Mouse (Mus musculus) small intestine, adult 2 months (tissue): Measurements from ENCODE around the gene Zfp93. TPM values are rescaled to one million over a fixed set of nuclear protein-coding genes. Genes with fewer than 3 reads are reported as not detected.

Source experiments
- H3K27ac ChIP-seq: fragments of 200-500 bp; 2 replicates; pipeline ENCODE4 v1.5.1; 2012; ENCODE audit warnings: low read depth, low read length, control low read depth, inconsistent platforms; ENCODE audit not compliant: insufficient read depth
- H3K27me3 ChIP-seq: fragments of 200-500 bp; 2 replicates; pipeline ENCODE4 v1.6.1; 2012; ENCODE audit warnings: mild to moderate bottlenecking, moderate library complexity, low read length, inconsistent platforms; ENCODE audit not compliant: control insufficient read depth, insufficient read depth
- H3K36me3 ChIP-seq: fragments of 200-500 bp; 2 replicates; pipeline ENCODE4 v1.6.1; 2012; ENCODE audit warnings: mild to moderate bottlenecking, low read length, control low read depth, inconsistent platforms; ENCODE audit not compliant: control insufficient read depth, insufficient read depth
- H3K4me1 ChIP-seq: fragments of 200-500 bp; 2 replicates; pipeline ENCODE4 v1.6.1; 2012; ENCODE audit warnings: low read length, inconsistent platforms, mixed read lengths; ENCODE audit not compliant: control insufficient read depth, insufficient read depth, insufficient read length
- H3K4me3 ChIP-seq: fragments of 200-500 bp; 2 replicates; pipeline ENCODE4 v1.5.1; 2012; ENCODE audit warnings: low read depth, mild to moderate bottlenecking, control low read depth, inconsistent platforms, low read length, moderate library complexity
- CTCF ChIP-seq: fragments of 200-500 bp; IDR thresholded peaks from 2 replicates; pipeline ENCODE4 v1.5.1; 2012; ENCODE audit warnings: low read depth, mild to moderate bottlenecking, control low read depth, inconsistent platforms, low read length, moderate library complexity, mixed read lengths; ENCODE audit not compliant: insufficient replicate concordance, insufficient read length; ENCODE audit errors: extremely low read depth
- POLR2A ChIP-seq: fragments of 200-500 bp; IDR thresholded peaks from 2 replicates; pipeline ENCODE4 v1.6.1; 2012; ENCODE audit warnings: low read depth, mild to moderate bottlenecking, control low read depth, inconsistent platforms, low read length, moderate library complexity
- WGBS: fragments of 180-500 bp; shearing (Covaris S2); methylation state at CpG from one replicate; pipeline ENCODE4 v1.1.7; 2018; 5-methylcytosine and 5-hydroxymethylcytosine counted together
- polyA plus RNA-seq: library from polyadenylated mRNA; depleted of rRNA; stranded (reverse); fragments of >200 nt; gene quantifications from 2 replicates; pipeline ENCODE4 v1.2.3, GENCODE M21; 2012

The Zfp93 gene
- polyA plus RNA-seq, 1 experiment = 0.55 TPM

- Histone ChIP-seq H3K4me1 (no peaks in the 10 kb centered on the region), H3K27ac (no peak overlapping the region), H3K27me3 (no peaks in the 10 kb centered on the region), H3K4me3 (no peak overlapping the region), H3K36me3 (peaks cover 8% of the 10 kb centered on the region; the same call in 1 of the 2 replicates)
- TF ChIP-seq POLR2A (no peak), CTCF (no peak)
- 75% methylated on average over 12 of the region's 12 CpGs for WGBS
Measured at GRCm38 (mm10) chr7:24293061-24293851, 23.0 kb downstream of the Zfp93 start.

GRCm38 (mm10) chr7:24294763-24295162 lies 24.5 kb downstream of the Zfp93 start:
- H3K36me3 ChIP-seq = peaks cover 8% of the 10 kb centered on the region; the same call in 1 of the 2 replicates
- TF ChIP-seq CTCF (no peak), POLR2A (no peak)
- H3K4me1 ChIP-seq = peaks cover 4% of the 10 kb centered on the region; the same call in 1 of the 2 replicates
- H3K27ac ChIP-seq = no peak overlapping the region
- no peak overlapping the region for H3K4me3 ChIP-seq
- no peaks in the 10 kb centered on the region for H3K27me3 ChIP-seq
- WGBS = 94% methylated on average over 4 of the region's 4 CpGs

GRCm38 (mm10) chr7:24295376-24295775 lies 25.2 kb downstream of the Zfp93 start:
- 97% methylated on average over 7 of the region's 7 CpGs for WGBS
- Histone ChIP-seq H3K27ac (no peak overlapping the region), H3K4me1 (peaks cover 4% of the 10 kb centered on the region; the same call in 1 of the 2 replicates), H3K4me3 (no peak overlapping the region), H3K27me3 (no peaks in the 10 kb centered on the region), H3K36me3 (peaks cover 8% of the 10 kb centered on the region; the same call in 1 of the 2 replicates)
- TF ChIP-seq CTCF = no peak
- TF ChIP-seq POLR2A = no peak

DNA sequence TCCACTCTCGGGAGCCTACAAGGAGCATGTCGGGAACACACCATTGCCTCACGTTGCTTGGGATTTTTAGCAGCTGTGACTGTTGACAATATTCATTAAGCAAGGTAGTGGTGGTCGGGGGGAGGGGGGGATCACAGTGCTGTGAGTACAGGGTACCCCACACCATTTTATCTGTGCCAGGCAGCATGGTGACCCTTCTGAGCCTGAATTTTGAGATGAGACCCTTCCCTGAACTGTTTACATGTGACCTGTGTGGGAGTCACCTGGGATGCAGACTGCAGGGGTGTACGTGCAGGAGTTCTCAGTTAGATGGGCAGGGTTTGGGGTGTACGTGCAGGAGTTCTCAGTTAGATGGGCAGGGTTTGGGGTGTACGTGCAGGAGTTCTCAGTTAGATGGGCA lies 26.2 kb downstream of the Zfp93 start:
- peaks cover 4% of the 10 kb centered on the region; the same call in 1 of the 2 replicates for H3K4me1 ChIP-seq
- H3K4me3 ChIP-seq = no peak overlapping the region
- H3K36me3 ChIP-seq = peaks cover 6% of the 10 kb centered on the region; the same call in 1 of the 2 replicates
- no peak for TF ChIP-seq CTCF
- TF ChIP-seq POLR2A = no peak
- 94% methylated on average over 7 of the region's 7 CpGs for WGBS
- no peaks in the 10 kb centered on the region for H3K27me3 ChIP-seq
- no peak overlapping the region for H3K27ac ChIP-seq

GRCm38 (mm10) chr7:24297361-24298095 lies 27.3 kb downstream of the Zfp93 start:
- 92% methylated on average over 15 of the region's 15 CpGs for WGBS
- H3K36me3 ChIP-seq = peaks cover 2% of the 10 kb centered on the region; the same call in 1 of the 2 replicates
- no peak overlapping the region for H3K4me3 ChIP-seq
- H3K27me3 ChIP-seq = no peaks in the 10 kb centered on the region
- TF ChIP-seq CTCF (no peak), POLR2A (no peak)
- peaks cover 4% of the 10 kb centered on the region; the same call in 1 of the 2 replicates for H3K4me1 ChIP-seq
- no peak overlapping the region for H3K27ac ChIP-seq

DNA sequence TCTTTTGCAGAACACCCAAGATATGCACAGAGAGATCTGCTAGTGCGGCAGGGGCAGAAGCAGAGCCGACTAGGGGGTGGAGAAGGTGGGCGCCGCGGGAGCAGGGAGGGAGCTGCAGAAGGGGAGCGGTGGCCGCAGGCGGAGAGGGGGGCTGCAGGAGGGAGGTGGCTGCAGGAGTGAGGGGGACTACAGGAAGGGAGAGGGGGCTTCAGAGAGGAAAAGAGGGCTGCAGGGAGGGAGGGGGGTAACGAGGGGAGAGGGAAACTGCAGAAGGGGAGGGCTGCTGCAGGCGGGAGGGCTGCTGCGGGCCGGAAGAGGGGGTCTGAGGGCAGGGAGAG lies 28.4 kb downstream of the Zfp93 start:
- H3K4me1 ChIP-seq = peaks cover 4% of the 10 kb centered on the region; the same call in 1 of the 2 replicates
- 11% methylated on average over 12 of the region's 12 CpGs for WGBS
- peaks cover 5% of the 10 kb centered on the region for H3K36me3 ChIP-seq
- H3K27ac ChIP-seq = no peak overlapping the region
- TF ChIP-seq POLR2A (no peak), CTCF (no peak)
- peak overlapping the region; percentile 98 for H3K4me3 ChIP-seq
- no peaks in the 10 kb centered on the region for H3K27me3 ChIP-seq

GRCm38 (mm10) chr7:24298973-24299708 lies 28.9 kb downstream of the Zfp93 start:
- under 1% methylated on average over 43 of the region's 47 CpGs for WGBS
- TF ChIP-seq POLR2A (no peak), CTCF (peak; percentile 40; the same call in 1 of the 2 replicates)
- Histone ChIP-seq H3K4me1 (peaks cover 4% of the 10 kb centered on the region; the same call in 1 of the 2 replicates), H3K36me3 (peaks cover 5% of the 10 kb centered on the region), H3K4me3 (peak overlapping the region; percentile 98), H3K27ac (no peak overlapping the region), H3K27me3 (no peaks in the 10 kb centered on the region)
